Mouse (Mus musculus): ENCODE measurements at regions not wholly inside any gene's neighbourhood (a gene's known extent, or its start where the extent isn't known, plus 50 kb on each side); places are given as distances from the start of the nearest gene placed in this dataset.

- TF ChIP-seq POLR2A (IDR thresholded peaks at IDR 0.05; ENCODE audit: borderline replicate concordance, insufficient read depth, low read length) (no peak), CTCF (IDR thresholded peaks at IDR 0.05; ENCODE audit: borderline replicate concordance, insufficient read depth, low read depth, low read length) (no peak)
These were observed 148.0 kb upstream of the Bcl6 start for GRCm38 (mm10) chr16:24136483-24137148.

All from cerebellum, adult 2 months (tissue).